Mouse (Mus musculus) embryonic facial prominence, embryonic 15.5 days (tissue): ENCODE measurements around the gene Olfr1257. TPM values are rescaled to one million over a fixed set of nuclear protein-coding genes. Genes with fewer than 3 reads are reported as not detected.
"Not testable (repeated sequence)": the region's sequence is repeated elsewhere in the genome, so short reads cannot be mapped to it uniquely, and the experiment has no call there.

ENCODE experiments used
- ATAC-seq: fragments of 200-750 bp; cut with Nextera tagmentation; 2 replicates; pipeline ENCODE4 v1.8.0; 2017; ENCODE audit warnings: low read depth, moderate TSS enrichment; ENCODE audit not compliant: insufficient number of reproducible peaks, low FRiP score, low TSS enrichment
- H3K27ac ChIP-seq: fragments of 300-500 bp; sonication (generic); replicated peaks from 2 replicates; pipeline ENCODE4 v1.5.1; 2015; ENCODE audit warnings: mild to moderate bottlenecking, inconsistent platforms
- H3K27me3 ChIP-seq: fragments of 300-500 bp; sonication (generic); 2 replicates; pipeline ENCODE4 v1.6.1; 2015; ENCODE audit warnings: inconsistent platforms
- H3K36me3 ChIP-seq: fragments of 300-500 bp; sonication (generic); 2 replicates; pipeline ENCODE4 v1.6.1; 2015; ENCODE audit warnings: mild to moderate bottlenecking, inconsistent platforms
- H3K4me1 ChIP-seq: fragments of 300-500 bp; sonication (generic); 2 replicates; pipeline ENCODE4 v1.6.1; 2015; ENCODE audit warnings: inconsistent platforms
- H3K4me2 ChIP-seq: fragments of 300-500 bp; sonication (generic); replicated peaks from 2 replicates; pipeline ENCODE4 v1.6.1; 2015; ENCODE audit warnings: mild to moderate bottlenecking, inconsistent platforms
- H3K4me3 ChIP-seq: fragments of 300-500 bp; sonication (generic); replicated peaks from 2 replicates; pipeline ENCODE4 v1.5.1; 2015; ENCODE audit warnings: mild to moderate bottlenecking, inconsistent platforms
- H3K9ac ChIP-seq: fragments of 300-500 bp; sonication (generic); 2 replicates; pipeline ENCODE4 v1.6.1; 2015; ENCODE audit warnings: inconsistent platforms
- H3K9me3 ChIP-seq: fragments of 300-500 bp; sonication (generic); replicated peaks from 2 replicates; pipeline ENCODE4 v1.6.1; 2016; ENCODE audit warnings: inconsistent platforms
- WGBS: fragments of 180-500 bp; shearing (Covaris S2); methylation state at CpG from one replicate; pipeline ENCODE4 v1.1.7; 2015; 5-methylcytosine and 5-hydroxymethylcytosine counted together
- polyA plus RNA-seq: library from polyadenylated mRNA; unstranded; fragments of >200 nt; fragmentation: Nextera tagmentation; extraction: Ambion mirVana; gene quantifications from 2 replicates; pipeline ENCODE4 v1.2.1, GENCODE M21; 2015

Gene Olfr1257
- polyA plus RNA-seq, result not detected in 2 replicates

GRCm38 (mm10) chr2:89878137-89878536 lies at the start of gene Olfr1257:
Olfr1257 (plus strand) TSS chr2:89878437.
- no peaks in the 10 kb centered on the region for H3K9me3 ChIP-seq
- H3K27ac ChIP-seq, result no peak within 1 kb of the TSS
- no peak within 1 kb of the TSS for H3K9ac ChIP-seq
- H3K4me2 ChIP-seq, result no peak within 1 kb of the TSS
- ATAC-seq, result no peak
- 76% methylated on average over 1 of the region's 1 CpGs for WGBS
- no peaks in the 10 kb centered on the region for H3K27me3 ChIP-seq
- H3K4me1 ChIP-seq, result no peaks in the 10 kb centered on the region
- no peaks in the 10 kb centered on the region for H3K36me3 ChIP-seq
- no peak within 1 kb of the TSS for H3K4me3 ChIP-seq

GRCm38 (mm10) chr2:89841455-89841854 lies 36.8 kb upstream of the Olfr1257 start, which contains the start of gene Olfr1256:
Olfr1256 (minus strand) TSS chr2:89841555.
- H3K9me3 ChIP-seq, result no peaks in the 10 kb centered on the region
- H3K27ac ChIP-seq, result no peak within 1 kb of the TSS
- no peaks in the 10 kb centered on the region for H3K36me3 ChIP-seq
- no peaks in the 10 kb centered on the region for H3K27me3 ChIP-seq
- ATAC-seq, result no peak
- no peaks in the 10 kb centered on the region for H3K4me1 ChIP-seq
- no peak within 1 kb of the TSS for H3K4me3 ChIP-seq
- no peak within 1 kb of the TSS for H3K9ac ChIP-seq
- 45% methylated on average over 2 of the region's 2 CpGs for WGBS
- no peak within 1 kb of the TSS for H3K4me2 ChIP-seq

GRCm38 (mm10) chr2:89848105-89848504 lies 30.1 kb upstream of the Olfr1257 start, which contains the start of gene Olfr48:
Olfr48 (minus strand) TSS chr2:89848205.
- WGBS, result 87% methylated on average over 5 of the region's 5 CpGs
- H3K27ac ChIP-seq, result no peak within 1 kb of the TSS
- H3K9ac ChIP-seq, result no peak within 1 kb of the TSS
- no peak within 1 kb of the TSS for H3K4me2 ChIP-seq
- H3K4me1 ChIP-seq, result no peaks in the 10 kb centered on the region
- no peaks in the 10 kb centered on the region for H3K36me3 ChIP-seq
- H3K4me3 ChIP-seq, result no peak within 1 kb of the TSS
- H3K27me3 ChIP-seq, result no peaks in the 10 kb centered on the region
- H3K9me3 ChIP-seq, result no peaks in the 10 kb centered on the region
- no peak for ATAC-seq

GRCm38 (mm10) chr2:89849230-89849629 lies 29.0 kb upstream of the Olfr1257 start:
- no peak overlapping the region for H3K4me3 ChIP-seq

GRCm38 (mm10) chr2:89912616-89913015 lies 34.4 kb downstream of the Olfr1257 start:
- H3K4me1 ChIP-seq, result not testable (repeated sequence)
- 90% methylated on average over 9 of the region's 9 CpGs for WGBS

More at GRCm38 (mm10) chr2:89849230-89849629, 29.0 kb upstream of the Olfr1257 start:
- whole genome bisulfite sequencing, result 95% methylated on average over 1 of the region's 1 CpGs
- H3K36me3 ChIP-seq, result no peaks in the 10 kb centered on the region
- ATAC-seq, result no peak
- H3K4me2 ChIP-seq, result no peak overlapping the region
- H3K9me3 ChIP-seq, result no peaks in the 10 kb centered on the region
- no peak overlapping the region for H3K27ac ChIP-seq
- no peaks in the 10 kb centered on the region for H3K27me3 ChIP-seq
- no peaks in the 10 kb centered on the region for H3K4me1 ChIP-seq
- no peak overlapping the region for H3K9ac ChIP-seq

GRCm38 (mm10) chr2:89927009-89927408 lies 48.8 kb downstream of the Olfr1257 start, which contains the start of gene Olfr1258:
Olfr1258 (plus strand) TSS chr2:89927309.
- H3K27me3 ChIP-seq, result no peaks in the 10 kb centered on the region
- no peaks in the 10 kb centered on the region for H3K36me3 ChIP-seq
- no peak for ATAC-seq
- H3K4me2 ChIP-seq, result no peak within 1 kb of the TSS
- no peak within 1 kb of the TSS for H3K4me3 ChIP-seq
- H3K9me3 ChIP-seq, result no peaks in the 10 kb centered on the region
- no peaks in the 10 kb centered on the region for H3K4me1 ChIP-seq
- H3K9ac ChIP-seq, result no peak within 1 kb of the TSS
- no peak within 1 kb of the TSS for H3K27ac ChIP-seq

More at GRCm38 (mm10) chr2:89912616-89913015, 34.4 kb downstream of the Olfr1257 start:
- not testable (repeated sequence) for H3K36me3 ChIP-seq, H3K4me2 ChIP-seq, H3K27me3 ChIP-seq, H3K27ac ChIP-seq, ATAC-seq, H3K4me3 ChIP-seq, H3K9me3 ChIP-seq, H3K9ac ChIP-seq

Other genes with a start within 250 kb of the Olfr1257 start
- not detected in 2 replicates for gene Olfr1249, start 243.5 kb upstream of the Olfr1257 start, polyA plus RNA-seq
- not detected in 2 replicates for gene Olfr1250, start 217.0 kb upstream of the Olfr1257 start, polyA plus RNA-seq
- not detected in 2 replicates for gene Olfr1251, start 206.5 kb upstream of the Olfr1257 start, polyA plus RNA-seq
- gene Olfr1252, start 153.4 kb upstream of the Olfr1257 start, polyA plus RNA-seq, result not detected in 2 replicates
- gene Olfr1253, start 121.3 kb upstream of the Olfr1257 start, polyA plus RNA-seq, result not detected in 2 replicates
- gene Olfr1254, start 84.8 kb upstream of the Olfr1257 start, polyA plus RNA-seq, result not detected in 2 replicates
- not detected in 2 replicates for gene Olfr1255, start 66.4 kb upstream of the Olfr1257 start, polyA plus RNA-seq
- not detected in 2 replicates for gene Olfr1256, start 36.9 kb upstream of the Olfr1257 start, polyA plus RNA-seq
- gene Olfr48, start 30.2 kb upstream of the Olfr1257 start, polyA plus RNA-seq, result 0.12 TPM in 1 of 2 replicates, not detected in the other
- 0.11 TPM in 1 of 2 replicates, not detected in the other for gene Olfr1258, start 48.9 kb downstream of the Olfr1257 start, polyA plus RNA-seq
- gene Olfr1259, start 70.2 kb downstream of the Olfr1257 start, polyA plus RNA-seq, result 0.04 TPM in 1 of 2 replicates, not detected in the other
- gene Olfr1260, start 95.9 kb downstream of the Olfr1257 start, polyA plus RNA-seq, result not detected in 2 replicates
- not detected in 2 replicates for gene Olfr1261, start 112.8 kb downstream of the Olfr1257 start, polyA plus RNA-seq
- gene Olfr1262, start 121.7 kb downstream of the Olfr1257 start, polyA plus RNA-seq, result not detected in 2 replicates
- not detected in 2 replicates for gene Olfr1263, start 133.7 kb downstream of the Olfr1257 start, polyA plus RNA-seq
- gene Olfr1264, start 147.1 kb downstream of the Olfr1257 start, polyA plus RNA-seq, result 0.08 and 0.23 TPM in 2 replicates
- gene Olfr1265, start 156.9 kb downstream of the Olfr1257 start, polyA plus RNA-seq, result not detected in 2 replicates
- gene Olfr140, start 185.2 kb downstream of the Olfr1257 start, polyA plus RNA-seq, result 0.12 TPM in 1 of 2 replicates, not detected in the other
- gene Olfr1269, start 243.0 kb downstream of the Olfr1257 start, polyA plus RNA-seq, result not detected in 2 replicates